ENCODE assay signal across 7 mouse cellular contexts in the genomic region with DNA sequence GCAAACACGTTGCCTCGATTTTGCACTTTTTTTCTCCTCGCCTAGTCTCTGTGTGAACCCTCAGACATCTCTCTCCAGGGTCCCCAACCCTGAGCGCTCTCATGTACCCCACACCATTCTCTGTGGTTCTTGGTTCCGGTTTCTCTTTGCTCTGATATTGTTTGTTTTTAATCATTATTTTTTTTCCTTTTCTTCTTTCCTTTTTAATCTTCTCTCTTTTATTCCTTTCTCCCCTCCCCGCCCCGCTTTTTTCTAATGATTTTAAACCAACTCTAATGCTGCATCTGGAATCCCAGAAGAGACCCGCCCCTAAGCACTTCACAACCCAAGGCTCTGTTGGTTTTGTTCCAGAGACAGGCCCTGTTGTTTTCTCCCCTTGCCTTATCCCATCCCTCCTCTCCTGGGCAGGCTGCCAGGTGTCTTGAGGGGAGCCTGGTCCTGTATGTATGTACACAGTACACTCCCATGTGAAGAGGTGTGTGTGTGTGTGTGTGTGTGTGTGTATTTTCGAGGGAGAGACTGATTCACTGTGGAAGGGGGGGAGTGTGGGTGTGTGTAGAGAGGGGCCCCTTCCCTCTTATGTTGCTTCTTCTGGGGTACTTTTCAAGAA.
A peak's percentile ranks its signal among the peaks of the same experiment; 100 is the strongest.
DNase-seq lines count a peak whose midpoint lies in the region; ATAC-seq and TF ChIP-seq lines count a peak whose summit lies in the region.

No protein-coding gene starts in this region.

- H3K9me3 ChIP-seq in embryonic facial prominence, embryonic 13.5 days = no peaks in the 10 kb centered on the region
- H3K9me3 ChIP-seq in hindbrain, embryonic 13.5 days = no peaks in the 10 kb centered on the region

- peak overlapping the region; percentile 47 for H3K4me3 ChIP-seq in layer of hippocampus, adult 2 months
- peak overlapping the region; percentile 23 for H3K4me3 ChIP-seq in embryonic facial prominence, embryonic 13.5 days
- peak overlapping the region; percentile 27; the same call in 1 of the 2 replicates for H3K4me3 ChIP-seq in hindbrain, embryonic 13.5 days

- peak overlapping the region; percentile 70; the same call in 1 of the 2 replicates for H3K27ac ChIP-seq in layer of hippocampus, adult 2 months
- no peak overlapping the region; the same call in 1 of the 2 replicates for H3K27ac ChIP-seq in embryonic facial prominence, embryonic 13.5 days
- H3K27ac ChIP-seq in hindbrain, embryonic 13.5 days = no peak overlapping the region

- peaks cover 12% of the 10 kb centered on the region; the same call in 1 of the 2 replicates for H3K36me3 ChIP-seq in embryonic facial prominence, embryonic 13.5 days
- peaks cover 3% of the 10 kb centered on the region; the same call in 1 of the 2 replicates for H3K36me3 ChIP-seq in hindbrain, embryonic 13.5 days

- peaks cover 35% of the 10 kb centered on the region for H3K4me1 ChIP-seq in embryonic facial prominence, embryonic 13.5 days
- H3K4me1 ChIP-seq in hindbrain, embryonic 13.5 days (replicated peaks) = peaks cover 24% of the 10 kb centered on the region

- peak; percentile 80 for ATAC-seq in embryonic facial prominence, embryonic 13.5 days (ENCODE audit: insufficient number of reproducible peaks, insufficient read depth, low FRiP score, low TSS enrichment, low read depth)
- no peak for ATAC-seq in hindbrain, embryonic 13.5 days (ENCODE audit: low FRiP score)

- no peak for DNase-seq in layer of hippocampus, adult 2 months (ENCODE audit: low spot score in 2 of 2)
- no peak for DNase-seq in layer of hippocampus, adult 9-10 months (ENCODE audit: low spot score)
- DNase-seq in lung, postnatal 10 days = peak; percentile 66
- no peak for DNase-seq in thymus, postnatal 14 days
- no peak for DNase-seq in gastrocnemius, adult 8-10 months (ENCODE audit: low spot score in 2 of 2)

- H3K9ac ChIP-seq in embryonic facial prominence, embryonic 13.5 days = no peak overlapping the region
- H3K9ac ChIP-seq in hindbrain, embryonic 13.5 days = no peak overlapping the region

- no peak for TF ChIP-seq CTCF in layer of hippocampus, adult 2 months (conservative IDR thresholded peaks at IDR 0.05)

- WGBS in embryonic facial prominence, embryonic 13.5 days = 49% methylated on average over 9 of the region's 9 CpGs
- WGBS in hindbrain, embryonic 13.5 days = 44% methylated on average over 9 of the region's 9 CpGs

- peak overlapping the region; percentile 44 for H3K4me2 ChIP-seq in embryonic facial prominence, embryonic 13.5 days
- H3K4me2 ChIP-seq in hindbrain, embryonic 13.5 days = peak overlapping the region; percentile 48

- no peaks in the 10 kb centered on the region for H3K27me3 ChIP-seq in embryonic facial prominence, embryonic 13.5 days
- no peaks in the 10 kb centered on the region for H3K27me3 ChIP-seq in hindbrain, embryonic 13.5 days
